Mouse (Mus musculus) lung, postnatal 0 days (tissue): Measurements from ENCODE around the gene Chst3.

ENCODE experiments used
- CTCF ChIP-seq: IDR thresholded peaks from 2 replicates; pipeline ENCODE4 v1.5.1; 2016; ENCODE audit warnings: antibody characterized with exemption, mild to moderate bottlenecking
- EP300 ChIP-seq: IDR thresholded peaks from 2 replicates; pipeline ENCODE4 v1.6.1; 2016; ENCODE audit warnings: antibody characterized with exemption, mild to moderate bottlenecking, control low read depth

DNA sequence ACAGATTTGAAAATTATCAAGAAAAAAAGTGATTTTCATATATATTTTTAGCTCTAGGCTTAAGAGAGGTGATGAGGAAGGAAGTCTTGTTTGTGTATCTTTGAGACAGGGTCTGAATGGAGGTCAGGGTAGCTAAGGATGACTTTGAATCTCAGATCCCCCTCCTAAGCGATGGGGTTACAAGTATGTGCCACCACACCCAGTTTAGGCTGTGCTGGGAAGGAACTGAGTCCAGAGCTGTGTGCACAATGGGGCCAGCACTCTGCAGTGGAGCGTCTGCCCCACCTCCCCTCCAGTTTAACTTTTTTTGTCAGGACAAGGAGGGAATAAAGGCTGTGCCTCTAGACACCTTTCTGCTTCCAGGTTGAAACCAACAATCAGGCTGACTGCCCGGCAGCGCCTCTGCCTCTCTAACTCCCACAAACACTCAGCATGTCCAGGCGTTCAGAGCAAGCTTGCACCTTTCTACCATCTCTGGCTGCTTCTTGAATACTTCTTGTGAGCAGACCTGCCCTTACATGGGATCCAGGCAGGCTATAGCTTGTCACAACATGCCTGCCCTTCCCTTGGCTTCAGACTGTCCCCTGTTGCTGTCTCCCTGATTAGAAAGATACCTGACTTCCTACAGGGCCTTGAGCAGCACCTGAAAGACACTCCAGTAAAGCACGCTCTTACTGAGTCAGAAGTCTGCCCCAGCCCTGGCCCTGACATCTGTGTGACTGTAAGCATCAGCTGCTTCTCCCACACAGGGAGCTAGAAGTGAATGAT lies 11.4 kb upstream of the Chst3 start:
- TF ChIP-seq CTCF, result no peak
- no peak for TF ChIP-seq EP300
